Mouse (Mus musculus) inflammation-experienced regulatory T-cells, adult 6 months (primary cell): Measurements from ENCODE around the gene Itih2. TPM values are rescaled to one million over a fixed set of nuclear protein-coding genes. Genes with fewer than 3 reads are reported as not detected.
A peak's percentile ranks its signal among the peaks of the same experiment; 100 is the strongest.

Source experiments
- ATAC-seq: one replicate; pipeline ENCODE4 v1.8.0; 2017
- polyA plus RNA-seq, 3 experiments: library from polyadenylated mRNA; unstranded; fragments of 100-300 nt; shearing (Covaris generic); gene quantifications; one replicate each; pipeline ENCODE4 v1.2.1; 2017

Gene Itih2
- polyA plus RNA-seq, 3 experiments from 2014 or later, result not detected

- ATAC-seq, result no peak
These were observed 22.5 kb downstream of the Itih2 start for GRCm38 (mm10) chr2:10108535-10109189.

GRCm38 (mm10) chr2:10101180-10101579 lies 30.0 kb downstream of the Itih2 start:
- ATAC-seq, result peak; percentile 66

GRCm38 (mm10) chr2:10100471-10100870 lies 30.7 kb downstream of the Itih2 start:
- ATAC-seq, result no peak

- ATAC-seq, result peak; percentile 68
These were observed 32.5 kb downstream of the Itih2 start for GRCm38 (mm10) chr2:10098598-10099215.

- no peak for ATAC-seq
These were observed 36.7 kb downstream of the Itih2 start for GRCm38 (mm10) chr2:10094327-10095100.

GRCm38 (mm10) chr2:10087256-10087850 lies 43.8 kb downstream of the Itih2 start:
- no peak for ATAC-seq

GRCm38 (mm10) chr2:10082737-10083136 lies 48.5 kb downstream of the Itih2 start:
- ATAC-seq, result no peak

- no peak for ATAC-seq
These were observed 49.6 kb downstream of the Itih2 start for GRCm38 (mm10) chr2:10081453-10082080.

- ATAC-seq, result peak; percentile 97
These were observed 50.7 kb downstream of the Itih2 start, which contains the start of the genes Atp5c1 and Kin for GRCm38 (mm10) chr2:10080310-10081010. Atp5c1 (minus strand) TSS chr2:10080510. Kin (plus strand) TSS chr2:10080593.

GRCm38 (mm10) chr2:10079745-10080309 lies 51.4 kb downstream of the Itih2 start:
- ATAC-seq, result peak; percentile 51

GRCm38 (mm10) chr2:10076675-10077074 lies 54.5 kb downstream of the Itih2 start:
- ATAC-seq, result no peak

- ATAC-seq, result no peak
These were observed 56.7 kb downstream of the Itih2 start for GRCm38 (mm10) chr2:10074470-10074869.

GRCm38 (mm10) chr2:10071751-10072150 lies 59.4 kb downstream of the Itih2 start:
- no peak for ATAC-seq

GRCm38 (mm10) chr2:10058836-10059235 lies 72.4 kb downstream of the Itih2 start:
- ATAC-seq, result no peak

GRCm38 (mm10) chr2:10051996-10052395 lies 79.2 kb downstream of the Itih2 start:
- ATAC-seq, result no peak

GRCm38 (mm10) chr2:10050878-10051277 lies 80.3 kb downstream of the Itih2 start:
- ATAC-seq, result no peak

- ATAC-seq, result no peak
These were observed 81.7 kb downstream of the Itih2 start for GRCm38 (mm10) chr2:10049456-10049855.

- peak; percentile 96 for ATAC-seq
These were observed 82.7 kb downstream of the Itih2 start, which contains the start of gene Taf3 for GRCm38 (mm10) chr2:10048461-10048860. Taf3 (minus strand) TSS chr2:10048596.

- ATAC-seq, result peak; percentile 26
These were observed 83.3 kb downstream of the Itih2 start for GRCm38 (mm10) chr2:10047758-10048436.
